Mouse (Mus musculus) erythroblast, embryonic 14.5 days (primary cell): ENCODE data around the gene Pde1a.

ENCODE experiments used
- GATA1 ChIP-seq: IDR thresholded peaks from 2 replicates; pipeline ENCODE4 v1.6.1; 2012; ENCODE audit warnings: low read length, inconsistent platforms, mixed read lengths
- TAL1 ChIP-seq: IDR thresholded peaks from 3 replicates; pipeline ENCODE4 v1.6.1; 2012; ENCODE audit warnings: low read length, inconsistent platforms, mixed read lengths

- TF ChIP-seq GATA1 = no peak
- no peak for TF ChIP-seq TAL1
These were observed 159.7 kb downstream of the Pde1a start for GRCm38 (mm10) chr2:79969594-79969993.
